Mouse (Mus musculus) olfactory bulb, adult 2 months (tissue): Measurements from ENCODE around the gene Gtf3a.

Source experiments
- CTCF ChIP-seq: fragments of 200-500 bp; IDR thresholded peaks from 2 replicates; pipeline ENCODE4 v1.5.1; 2012; ENCODE audit warnings: low read depth, mild to moderate bottlenecking, low read length, moderate library complexity; ENCODE audit not compliant: insufficient read depth
- POLR2A ChIP-seq: fragments of 200-500 bp; IDR thresholded peaks from 2 replicates; pipeline ENCODE4 v1.6.1; 2012; ENCODE audit warnings: mild to moderate bottlenecking, low read depth, low read length, moderate library complexity; ENCODE audit not compliant: insufficient read depth

DNA sequence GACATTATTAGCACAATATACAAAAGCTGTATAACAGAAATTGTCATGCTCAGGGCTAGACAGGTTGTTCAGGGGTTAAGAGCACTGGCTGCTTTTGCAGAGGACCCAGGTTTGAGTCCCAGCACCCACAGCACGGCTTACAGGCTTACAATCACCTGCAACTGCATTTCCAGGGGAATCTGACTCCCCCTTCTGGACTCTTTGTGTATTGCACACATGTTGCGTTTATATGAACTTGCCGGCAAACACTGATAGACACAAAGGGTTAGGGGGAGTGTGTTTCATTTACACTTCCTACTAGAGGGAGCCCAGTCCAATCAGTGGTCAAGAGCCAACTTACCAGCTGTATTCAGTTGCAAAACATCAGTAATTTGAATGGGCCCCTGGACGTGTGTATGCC lies 52.9 kb downstream of the Gtf3a start:
- TF ChIP-seq CTCF (no peak), POLR2A (no peak)
